Mouse (Mus musculus): ENCODE measurements around the gene Ggct. TPM values are rescaled to one million over a fixed set of nuclear protein-coding genes. Genes with fewer than 3 reads are reported as not detected.
"Not testable (repeated sequence)": the region's sequence is repeated elsewhere in the genome, so short reads cannot be mapped to it uniquely, and the experiment has no call there.

The Ggct gene
- polyA plus RNA-seq, 2 experiments: 1.1 to 4.4 TPM

GRCm38 (mm10) chr6:54956425-54956824 is 36.3 kb downstream of the Ggct start:
- Histone ChIP-seq H3K36me3 (replicated peaks; ENCODE audit: control insufficient read depth, insufficient read depth, low read depth) (no peaks in the 10 kb centered on the region), H3K27me3 (ENCODE audit: control insufficient read depth, insufficient read depth, low read length) (no peaks in the 10 kb centered on the region), H3K27ac (no peak overlapping the region), H3K9me3 (ENCODE audit: control insufficient read depth, low read length) (no peaks in the 10 kb centered on the region), H3K4me1 (replicated peaks; ENCODE audit: control insufficient read depth in 2 of 2, insufficient read depth in 2 of 2, low read length in 1 of 2) (peaks cover 0 to 7% of the 10 kb centered on the region in 2 experiments; a peak in 1 of 4 replicates), H3K9ac (replicated peaks) (no peak overlapping the region), H3K4me3 (ENCODE audit: insufficient read depth in 1 of 2, low read depth in 2 of 2, low read length in 2 of 2) (no peak overlapping the region), H3K4me2 (ENCODE audit: low read depth) (no peak overlapping the region)
- no peak for ATAC-seq (ENCODE audit: insufficient read depth)
- WGBS (ENCODE audit: insufficient replicate concordance): 58% methylated on average over 1 of the region's 1 CpGs
- no peak for DNase-seq (ENCODE audit: low read depth in 3 of 3, low spot score in 3 of 3)
- TF ChIP-seq EP300 (IDR thresholded peaks at IDR 0.05; ENCODE audit: low read depth): no peak
- no peak for TF ChIP-seq CTCF (IDR thresholded peaks at IDR 0.05; ENCODE audit: low read depth)

DNA sequence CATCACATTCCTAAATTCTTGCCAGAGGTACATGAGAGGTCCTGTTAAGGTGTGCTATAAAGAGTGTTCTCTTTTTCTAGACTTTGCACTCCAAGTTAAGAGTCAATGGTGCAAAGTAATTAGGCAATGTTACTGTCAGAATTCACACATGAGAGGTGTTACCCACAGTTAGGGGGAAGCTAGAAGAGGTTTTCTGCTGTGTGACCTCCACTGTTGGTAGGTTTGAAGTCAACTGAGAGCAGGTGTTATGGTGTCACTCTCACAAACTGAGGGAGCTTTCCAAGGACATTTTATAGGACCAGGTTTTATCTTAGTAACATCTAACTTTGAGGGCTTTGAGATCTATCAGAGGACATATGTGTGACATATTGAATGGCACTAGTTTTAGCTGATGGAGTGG is 36.8 kb downstream of the Ggct start:
- H3K9me3 ChIP-seq (ENCODE audit: control insufficient read depth, low read length): no peaks in the 10 kb centered on the region
- TF ChIP-seq EP300 (IDR thresholded peaks at IDR 0.05; ENCODE audit: low read depth): no peak
- no peak for TF ChIP-seq CTCF (IDR thresholded peaks at IDR 0.05; ENCODE audit: low read depth)
- DNase-seq (ENCODE audit: low read depth in 3 of 3, low spot score in 3 of 3) (no peak), ATAC-seq (ENCODE audit: insufficient read depth) (no peak)
- H3K36me3 ChIP-seq (replicated peaks; ENCODE audit: control insufficient read depth, insufficient read depth, low read depth): no peaks in the 10 kb centered on the region
- H3K4me1 ChIP-seq (replicated peaks; ENCODE audit: control insufficient read depth in 2 of 2, insufficient read depth in 2 of 2, low read length in 1 of 2): peaks cover 0 to 7% of the 10 kb centered on the region in 2 experiments; a peak in 1 of 4 replicates
- H3K4me3 ChIP-seq (ENCODE audit: insufficient read depth in 1 of 2, low read depth in 2 of 2, low read length in 2 of 2): no peak overlapping the region
- no peak overlapping the region for H3K4me2 ChIP-seq (ENCODE audit: low read depth)
- no peak overlapping the region for H3K27ac ChIP-seq
- H3K9ac ChIP-seq (replicated peaks): no peak overlapping the region
- no peaks in the 10 kb centered on the region for H3K27me3 ChIP-seq (ENCODE audit: control insufficient read depth, insufficient read depth, low read length)

- no peak for TF ChIP-seq EP300 (IDR thresholded peaks at IDR 0.05; ENCODE audit: low read depth)
- Histone ChIP-seq H3K27me3 (ENCODE audit: control insufficient read depth, insufficient read depth, low read length) (no peaks in the 10 kb centered on the region), H3K4me2 (ENCODE audit: low read depth) (no peak overlapping the region), H3K9ac (replicated peaks) (no peak overlapping the region), H3K9me3 (ENCODE audit: control insufficient read depth, low read length) (no peaks in the 10 kb centered on the region), H3K27ac (no peak overlapping the region), H3K36me3 (replicated peaks; ENCODE audit: control insufficient read depth, insufficient read depth, low read depth) (no peaks in the 10 kb centered on the region), H3K4me3 (ENCODE audit: insufficient read depth in 1 of 2, low read depth in 2 of 2, low read length in 2 of 2) (no peak overlapping the region), H3K4me1 (replicated peaks; ENCODE audit: control insufficient read depth in 2 of 2, insufficient read depth in 2 of 2, low read length in 1 of 2) (peaks cover 0 to 6% of the 10 kb centered on the region in 2 experiments; a peak in 1 of 4 replicates)
- WGBS (ENCODE audit: insufficient replicate concordance): 21% methylated on average over 10 of the region's 10 CpGs
- ATAC-seq (ENCODE audit: insufficient read depth) (no peak), DNase-seq (ENCODE audit: low read depth in 3 of 3, low spot score in 3 of 3) (no peak)
Observed at GRCm38 (mm10) chr6:54954659-54955414, 37.9 kb downstream of the Ggct start.

- not testable (repeated sequence) for DNase-seq (ENCODE audit: low read depth in 3 of 3, low spot score in 3 of 3); ATAC-seq (ENCODE audit: insufficient read depth); H3K4me3 ChIP-seq (ENCODE audit: insufficient read depth in 1 of 2, low read depth in 2 of 2, low read length in 2 of 2); H3K9ac ChIP-seq (replicated peaks); H3K4me2 ChIP-seq (ENCODE audit: low read depth); H3K9me3 ChIP-seq (ENCODE audit: control insufficient read depth, low read length); H3K27me3 ChIP-seq (ENCODE audit: control insufficient read depth, insufficient read depth, low read length); H3K36me3 ChIP-seq (replicated peaks; ENCODE audit: control insufficient read depth, insufficient read depth, low read depth); H3K27ac ChIP-seq; H3K4me1 ChIP-seq (replicated peaks; ENCODE audit: control insufficient read depth in 2 of 2, insufficient read depth in 2 of 2, low read length in 1 of 2)
- 76% methylated on average over 4 of the region's 4 CpGs for WGBS (ENCODE audit: insufficient replicate concordance)
Observed at GRCm38 (mm10) chr6:54953399-54953798, 39.4 kb downstream of the Ggct start.

- DNase-seq (ENCODE audit: low read depth in 3 of 3, low spot score in 3 of 3): no peak
- Histone ChIP-seq H3K27me3 (ENCODE audit: control insufficient read depth, insufficient read depth, low read length) (no peaks in the 10 kb centered on the region), H3K9ac (replicated peaks) (no peak overlapping the region), H3K36me3 (replicated peaks; ENCODE audit: control insufficient read depth, insufficient read depth, low read depth) (no peaks in the 10 kb centered on the region), H3K9me3 (ENCODE audit: control insufficient read depth, low read length) (no peaks in the 10 kb centered on the region), H3K4me1 (replicated peaks; ENCODE audit: control insufficient read depth in 2 of 2, insufficient read depth in 2 of 2, low read length in 1 of 2) (peaks cover 0 to 6% of the 10 kb centered on the region in 2 experiments; a peak in 1 of 4 replicates), H3K4me3 (ENCODE audit: insufficient read depth in 1 of 2, low read depth in 2 of 2, low read length in 2 of 2) (no peak overlapping the region), H3K4me2 (ENCODE audit: low read depth) (no peak overlapping the region), H3K27ac (no peak overlapping the region)
- no peak for ATAC-seq (ENCODE audit: insufficient read depth)
- no peak for TF ChIP-seq CTCF (IDR thresholded peaks at IDR 0.05; ENCODE audit: low read depth)
- TF ChIP-seq EP300 (IDR thresholded peaks at IDR 0.05; ENCODE audit: low read depth): no peak
- 61% methylated on average over 3 of the region's 3 CpGs for WGBS (ENCODE audit: insufficient replicate concordance)
Observed at GRCm38 (mm10) chr6:54952542-54952941, 40.2 kb downstream of the Ggct start.
